Mouse (Mus musculus) hindbrain, embryonic 10.5 days (tissue): ENCODE data around the gene Slc22a20. TPM values are rescaled to one million over a fixed set of nuclear protein-coding genes. Genes with fewer than 3 reads are reported as not detected.

Experiments
- DNase-seq: peaks from one replicate; pipeline ENCODE4 v3.0.0-alpha.2; 2017; ENCODE audit warnings: low spot score
- H3K27ac ChIP-seq: fragments of 300-500 bp; sonication (generic); 2 replicates; pipeline ENCODE4 v1.5.1; 2016; ENCODE audit warnings: mild to moderate bottlenecking, moderate library complexity
- H3K27me3 ChIP-seq: fragments of 300-500 bp; sonication (generic); 2 replicates; pipeline ENCODE4 v1.6.1; 2016; ENCODE audit warnings: mild to moderate bottlenecking; ENCODE audit not compliant: poor library complexity, insufficient read depth, severe bottlenecking
- H3K36me3 ChIP-seq: fragments of 300-500 bp; sonication (generic); 2 replicates; pipeline ENCODE4 v1.6.1; 2016; ENCODE audit warnings: mild to moderate bottlenecking, moderate library complexity
- H3K4me1 ChIP-seq: fragments of 300-500 bp; sonication (generic); replicated peaks from 2 replicates; pipeline ENCODE4 v1.6.1; 2016; ENCODE audit warnings: mild to moderate bottlenecking
- H3K4me3 ChIP-seq: fragments of 300-500 bp; sonication (generic); 2 replicates; pipeline ENCODE4 v1.5.1; 2016; ENCODE audit warnings: mild to moderate bottlenecking, moderate library complexity
- H3K9me3 ChIP-seq: fragments of 300-500 bp; sonication (generic); 2 replicates; pipeline ENCODE4 v1.6.1; 2016; ENCODE audit warnings: mild to moderate bottlenecking, moderate library complexity
- WGBS: fragments of 180-500 bp; shearing (Covaris S2); methylation state at CpG from one replicate; pipeline ENCODE4 v1.1.7; 2016; 5-methylcytosine and 5-hydroxymethylcytosine counted together
- polyA plus RNA-seq: library from polyadenylated mRNA; unstranded; fragments of >200 nt; fragmentation: Nextera tagmentation; extraction: Ambion mirVana; gene quantifications from 2 replicates; pipeline ENCODE4 v1.2.1, GENCODE M21; 2016

Slc22a20 gene
- polyA plus RNA-seq, 1 experiment from 2014 or later: not detected

DNA sequence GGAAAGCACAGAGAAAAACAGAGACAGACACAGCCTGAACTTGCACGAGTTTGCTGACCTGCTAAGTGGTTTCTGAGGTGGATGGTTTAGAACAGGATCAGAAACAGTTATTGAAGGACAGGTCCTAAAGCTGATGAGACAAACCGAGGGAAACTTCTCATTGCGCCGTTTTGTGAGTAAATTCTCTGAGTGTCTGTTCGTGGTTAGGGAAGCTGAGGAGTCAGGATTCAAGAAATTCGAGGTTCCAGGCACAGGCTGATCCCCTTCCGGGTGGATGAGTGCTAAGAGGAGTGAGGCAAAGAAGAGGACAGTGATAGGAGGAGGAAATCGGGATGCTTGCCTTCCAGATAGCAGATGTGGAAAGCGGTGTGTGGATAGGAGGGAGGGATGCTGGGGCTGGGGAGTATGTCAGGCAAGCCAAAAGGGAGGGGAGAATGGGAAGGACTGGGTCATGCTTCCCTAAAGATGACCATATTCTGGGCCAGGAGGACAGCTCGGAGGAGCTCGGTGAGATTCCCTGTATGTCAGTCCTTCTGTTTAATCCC lies 60.6 kb downstream of the Slc22a20 start:
- Histone ChIP-seq H3K4me3 (peak overlapping the region; percentile 63), H3K36me3 (no peaks in the 10 kb centered on the region), H3K27me3 (peaks cover 26% of the 10 kb centered on the region), H3K4me1 (peaks cover 49% of the 10 kb centered on the region), H3K27ac (0 out of 2 replicates have a peak overlapping the region, but pooled peaks have one; percentile 69), H3K9me3 (no peaks in the 10 kb centered on the region)
- no peak for DNase-seq
- WGBS: 37% methylated on average over 11 of the region's 11 CpGs

DNA sequence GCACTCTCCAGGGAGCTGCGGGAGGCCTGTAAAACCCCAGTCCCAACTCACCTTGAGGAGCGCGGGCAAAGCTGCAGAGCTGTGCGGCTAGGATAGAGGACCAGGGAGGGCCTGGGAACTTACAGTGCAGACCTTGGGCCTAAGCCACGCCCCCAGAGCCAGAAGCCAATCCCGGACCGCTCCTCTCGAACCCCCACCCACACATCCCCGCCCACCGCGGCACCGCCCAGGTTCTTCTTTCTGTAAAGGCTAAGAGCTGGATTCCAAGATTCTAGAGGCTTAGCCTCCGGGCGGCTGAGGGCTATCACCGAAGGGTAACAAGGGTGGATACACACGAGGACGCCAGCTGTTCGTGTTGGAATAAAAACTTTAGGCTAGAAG lies 61.2 kb downstream of the Slc22a20 start, which contains the start of gene Cdc42ep2:
Gene Cdc42ep2 (minus strand): TSS at position 104 of the 381 bp plus-strand sequence.
- Histone ChIP-seq H3K9me3 (no peaks in the 10 kb centered on the region), H3K27me3 (peaks cover 26% of the 10 kb centered on the region), H3K4me1 (peaks cover 45% of the 10 kb centered on the region), H3K4me3 (peak within 1 kb of the TSS; percentile 63), H3K27ac (peak within 1 kb of the TSS; percentile 69), H3K36me3 (no peaks in the 10 kb centered on the region)
- WGBS: 0% methylated on average over 18 of the region's 18 CpGs
- peak; percentile 93 for DNase-seq

DNA sequence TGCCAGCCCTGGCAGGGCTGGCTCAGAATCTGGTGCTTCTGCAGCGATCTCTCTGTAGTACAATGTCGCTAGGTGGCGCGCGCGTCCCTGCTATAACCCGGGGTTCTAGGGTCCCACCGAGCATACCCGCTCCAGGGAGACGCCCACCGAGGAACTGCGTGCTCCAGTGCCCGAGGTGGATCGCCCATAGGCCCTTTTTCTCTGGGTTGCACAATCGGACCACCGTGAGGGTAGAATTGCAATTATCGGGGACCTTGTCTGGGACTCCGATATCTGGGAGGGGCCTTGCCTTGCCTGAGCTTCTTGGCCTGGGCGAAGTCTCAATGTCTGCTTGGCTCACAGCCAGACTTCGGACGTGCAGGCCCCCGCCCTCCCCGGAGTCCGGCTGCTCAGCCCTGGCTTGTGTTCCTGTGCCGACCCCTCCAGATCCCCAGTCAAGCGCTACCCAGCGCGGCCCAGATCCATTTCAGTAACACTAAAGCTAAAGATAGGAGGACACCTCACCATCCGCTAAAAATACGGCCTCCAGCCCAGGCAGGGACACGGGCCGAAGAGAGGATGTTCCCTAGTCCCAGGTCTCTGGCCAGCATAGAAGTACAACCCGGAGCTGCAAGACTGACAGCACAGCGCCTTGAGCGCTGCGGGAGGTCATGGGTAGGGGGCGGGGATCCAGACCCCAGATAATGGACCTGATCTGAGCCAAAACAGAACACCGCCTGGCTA lies 61.8 kb downstream of the Slc22a20 start:
- Histone ChIP-seq H3K27me3 (peaks cover 26% of the 10 kb centered on the region), H3K36me3 (no peaks in the 10 kb centered on the region), H3K4me3 (peak overlapping the region; percentile 63), H3K4me1 (peaks cover 42% of the 10 kb centered on the region), H3K27ac (peak overlapping the region; percentile 69), H3K9me3 (no peaks in the 10 kb centered on the region)
- peak; percentile 91 for DNase-seq
- WGBS: under 1% methylated on average over 38 of the region's 38 CpGs

DNA sequence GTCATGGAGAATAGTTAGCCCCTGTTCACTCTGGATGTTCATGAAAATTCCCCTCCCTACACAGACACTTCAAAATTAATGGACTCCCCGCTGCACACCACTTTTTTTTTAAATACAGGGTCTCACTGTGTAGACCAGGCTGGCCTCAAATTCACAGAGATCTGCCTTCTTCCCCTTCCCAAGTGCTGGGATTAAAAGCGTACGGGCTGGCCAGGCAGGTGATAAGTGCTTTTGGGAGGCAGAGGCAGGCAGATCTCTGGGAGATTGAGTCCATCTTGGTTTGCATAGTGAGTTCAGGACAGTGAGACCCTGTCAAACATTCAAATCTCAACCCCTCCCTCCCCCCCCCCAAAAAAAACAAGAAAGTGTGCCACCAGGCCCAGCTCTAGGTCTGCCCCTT lies 63.0 kb downstream of the Slc22a20 start:
- DNase-seq: no peak
- WGBS: 93% methylated on average over 3 of the region's 3 CpGs
- H3K4me1 ChIP-seq: peaks cover 36% of the 10 kb centered on the region

DNA sequence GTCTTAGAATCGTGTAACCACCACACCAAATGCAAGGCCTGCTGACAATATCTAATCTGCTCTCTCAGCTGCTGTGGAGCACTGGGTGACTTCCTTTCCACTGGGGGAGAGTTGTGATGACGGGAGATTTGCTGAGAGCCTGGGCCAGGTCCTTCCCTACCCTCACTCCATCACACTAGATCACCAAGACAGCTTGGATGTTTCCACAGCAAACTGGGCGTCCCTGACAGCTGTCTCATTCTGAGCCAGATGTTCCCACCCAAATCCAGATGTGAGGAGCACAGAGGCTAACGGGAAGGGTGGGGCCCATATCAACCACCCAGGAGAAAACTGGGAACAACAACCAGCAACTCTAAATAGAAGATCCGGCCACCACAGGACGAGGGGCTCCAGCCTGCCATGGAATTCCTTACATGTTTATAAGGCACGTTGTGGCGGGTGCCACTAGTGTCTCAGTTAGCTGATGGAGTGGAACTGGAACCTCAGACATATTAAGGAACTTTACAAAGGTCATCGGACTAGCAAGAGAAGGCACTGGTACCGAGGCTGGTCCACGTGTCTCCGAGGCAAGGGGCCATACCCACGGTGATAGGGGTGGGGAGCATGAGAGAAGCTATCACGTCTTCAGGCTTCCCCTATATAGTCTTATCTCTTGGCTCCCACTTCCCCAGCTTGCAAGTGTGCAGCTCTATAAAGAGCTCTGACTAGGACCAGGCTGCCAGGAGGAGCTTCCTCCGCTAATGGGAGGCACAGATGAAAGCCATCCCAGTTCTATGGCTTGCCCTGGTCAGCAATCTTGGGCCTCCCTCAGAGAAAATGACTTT lies 63.6 kb downstream of the Slc22a20 start:
- Histone ChIP-seq H3K4me1 (peaks cover 35% of the 10 kb centered on the region), H3K27me3 (peaks cover 26% of the 10 kb centered on the region), H3K36me3 (peaks cover 10% of the 10 kb centered on the region), H3K4me3 (0 out of 2 replicates have a peak overlapping the region, but pooled peaks have one; percentile 4), H3K9me3 (no peaks in the 10 kb centered on the region), H3K27ac (no peak overlapping the region)
- DNase-seq: no peak
- 80% methylated on average over 15 of the region's 15 CpGs for WGBS

More for the DNA sequence above, 63.0 kb downstream of the Slc22a20 start:
- Histone ChIP-seq H3K9me3 (no peaks in the 10 kb centered on the region), H3K36me3 (peaks cover 4% of the 10 kb centered on the region), H3K27me3 (peaks cover 26% of the 10 kb centered on the region), H3K4me3 (no peak overlapping the region), H3K27ac (no peak overlapping the region)

DNA sequence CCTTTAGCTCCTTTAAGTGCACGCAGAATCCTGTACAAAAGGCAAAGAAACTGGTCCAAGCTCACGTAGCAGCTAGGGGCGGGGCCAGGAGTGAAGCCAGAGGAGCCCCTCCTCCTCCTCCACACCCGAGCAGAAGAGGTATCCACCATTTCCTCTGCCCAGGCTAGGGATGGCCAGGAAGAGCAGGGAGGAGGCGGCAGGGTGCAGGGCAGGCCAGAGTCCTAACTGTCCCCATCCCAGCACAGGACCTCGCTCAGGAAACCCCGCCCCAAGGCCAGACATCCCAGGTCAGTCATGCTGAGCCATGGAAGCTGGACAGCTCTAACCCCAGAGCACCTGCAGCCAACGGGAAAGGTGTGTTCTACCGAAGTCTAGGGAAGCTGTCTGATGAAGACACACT lies 64.2 kb downstream of the Slc22a20 start:
- DNase-seq: no peak
- Histone ChIP-seq H3K4me3 (peak overlapping the region; percentile 9; the same call in 1 of the 2 replicates), H3K27me3 (peaks cover 26% of the 10 kb centered on the region), H3K36me3 (peaks cover 16% of the 10 kb centered on the region), H3K4me1 (peaks cover 31% of the 10 kb centered on the region), H3K9me3 (no peaks in the 10 kb centered on the region), H3K27ac (no peak overlapping the region)
- 20% methylated on average over 9 of the region's 9 CpGs for WGBS

Other genes with a start within 250 kb of the Slc22a20 start
- gene Ltbp3, start 245.2 kb downstream of the Slc22a20 start, polyA plus RNA-seq: 2.7 and 6.9 TPM in 2 replicates
- 68.2 and 69.5 TPM in 2 replicates for gene Scyl1, start 214.7 kb downstream of the Slc22a20 start, polyA plus RNA-seq
- 37.2 and 37.8 TPM in 2 replicates for gene Frmd8, start 110.9 kb downstream of the Slc22a20 start, polyA plus RNA-seq
- gene Slc25a45, start 108.3 kb downstream of the Slc22a20 start, polyA plus RNA-seq: 2.8 TPM in 2 replicates
- 9.9 and 11.3 TPM in 2 replicates for gene Tigd3, start 92.0 kb downstream of the Slc22a20 start, polyA plus RNA-seq
- gene Dpf2, start 73.1 kb downstream of the Slc22a20 start, polyA plus RNA-seq: 225 TPM in 2 replicates
- gene Cdc42ep2, start 61.3 kb downstream of the Slc22a20 start, polyA plus RNA-seq: 2.0 and 2.9 TPM in 2 replicates
- 83.7 and 110 TPM in 2 replicates for gene Pola2, start 21.9 kb downstream of the Slc22a20 start, polyA plus RNA-seq
- 5.9 and 6.5 TPM in 2 replicates for gene Capn1, start 29.8 kb upstream of the Slc22a20 start, polyA plus RNA-seq
- 37.0 and 39.2 TPM in 2 replicates for gene Syvn1, start 60.4 kb upstream of the Slc22a20 start, polyA plus RNA-seq
- gene Mrpl49, start 71.6 kb upstream of the Slc22a20 start, polyA plus RNA-seq: 77.8 and 81.7 TPM in 2 replicates
- gene Fau, start 71.7 kb upstream of the Slc22a20 start, polyA plus RNA-seq: 764 and 815 TPM in 2 replicates
- gene Znhit2, start 75.0 kb upstream of the Slc22a20 start, polyA plus RNA-seq: 38.3 and 41.9 TPM in 2 replicates
- 37.2 and 41.3 TPM in 2 replicates for gene Tm7sf2, start 82.2 kb upstream of the Slc22a20 start, polyA plus RNA-seq
- gene Vps51, start 91.1 kb upstream of the Slc22a20 start, polyA plus RNA-seq: 70.2 and 74.9 TPM in 2 replicates
- not detected in 2 replicates for gene Tmem262, start 93.9 kb upstream of the Slc22a20 start, polyA plus RNA-seq
- 2.4 and 2.6 TPM in 2 replicates for gene Gm28374, start 96.1 kb upstream of the Slc22a20 start, polyA plus RNA-seq
- gene Zfpl1, start 98.8 kb upstream of the Slc22a20 start, polyA plus RNA-seq: 79.2 and 87.1 TPM in 2 replicates
- 57.7 and 65.4 TPM in 2 replicates for gene Cdca5, start 98.8 kb upstream of the Slc22a20 start, polyA plus RNA-seq
- 0.38 and 0.83 TPM in 2 replicates for gene AC131692.1, start 108.3 kb upstream of the Slc22a20 start, polyA plus RNA-seq
- gene Naaladl1, start 119.6 kb upstream of the Slc22a20 start, polyA plus RNA-seq: 0.64 and 0.90 TPM in 2 replicates
- 70.0 and 70.1 TPM in 2 replicates for gene Sac3d1, start 132.5 kb upstream of the Slc22a20 start, polyA plus RNA-seq
- gene Snx15, start 142.2 kb upstream of the Slc22a20 start, polyA plus RNA-seq: 27.0 and 35.1 TPM in 2 replicates
- 0.09 TPM in 1 of 2 replicates, not detected in the other for gene Batf2, start 154.8 kb upstream of the Slc22a20 start, polyA plus RNA-seq
- gene Arl2, start 155.4 kb upstream of the Slc22a20 start, polyA plus RNA-seq: 125 and 130 TPM in 2 replicates
- gene Majin, start 198.2 kb upstream of the Slc22a20 start, polyA plus RNA-seq: 0.12 TPM in 1 of 2 replicates, not detected in the other
- gene Gpha2, start 240.2 kb upstream of the Slc22a20 start, polyA plus RNA-seq: 0.57 TPM in 1 of 2 replicates, not detected in the other
- gene Ppp2r5b, start 249.7 kb upstream of the Slc22a20 start, polyA plus RNA-seq: 37.8 and 53.8 TPM in 2 replicates